Mouse (Mus musculus) erythroblast, adult 5-6 weeks (primary cell): ENCODE results near the gene Thoc6. TPM values are rescaled to one million over a fixed set of nuclear protein-coding genes. Genes with fewer than 3 reads are reported as not detected.
A peak's percentile ranks its signal among the peaks of the same experiment; 100 is the strongest.

Experiments
- ATAC-seq: replicated peaks from 2 replicates; pipeline ENCODE4 v1.8.0; 2016; ENCODE audit warnings: moderate number of reproducible peaks, mild to moderate bottlenecking, moderate TSS enrichment, inconsistent platforms; ENCODE audit not compliant: poor library complexity, low FRiP score, severe bottlenecking
- total RNA-seq, 2 experiments: library from RNA; stranded (forward) in 1 of 2; stranded (reverse) in 1 of 2; fragments of 150-400 nt in 1 of 2; fragments of 200-764, 138-1000 nt in 1 of 2; gene quantifications; 2 replicates each; pipeline versions ENCODE4 v1.2.3 to v1.2.4; 2015 to 2017; ENCODE audit warnings: low replicate concordance in 2 of 2

The Thoc6 gene
- total RNA-seq, 2 experiments from 2014 or later: 5.7 to 7.3 TPM

DNA sequence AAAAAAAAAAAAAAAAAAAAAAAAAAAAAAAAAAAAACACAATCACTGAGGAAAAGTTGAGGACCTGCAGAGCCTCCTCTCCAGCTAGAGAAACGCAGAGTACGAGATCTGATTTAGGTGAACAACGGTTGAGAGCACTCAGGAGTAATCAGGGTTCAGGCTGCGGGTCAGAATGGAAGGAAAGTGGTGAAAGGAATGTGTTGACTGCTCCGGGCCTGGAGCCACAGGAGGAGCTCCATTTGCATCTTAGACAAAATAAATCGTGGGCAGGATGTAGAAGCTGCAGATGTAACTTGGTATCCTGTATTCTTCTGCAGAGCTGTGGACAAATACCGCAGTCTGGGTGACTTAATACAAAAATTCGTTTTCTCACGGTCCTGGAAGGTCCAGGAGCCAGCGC is 27.8 kb downstream of the Thoc6 start:
- no peak for ATAC-seq

GRCm38 (mm10) chr17:23644613-23645495 is 28.8 kb downstream of the Thoc6 start, which contains the start of gene Mmp25:
TSS of gene Mmp25 (minus strand) at chr17:23645277.
- ATAC-seq: no peak

DNA sequence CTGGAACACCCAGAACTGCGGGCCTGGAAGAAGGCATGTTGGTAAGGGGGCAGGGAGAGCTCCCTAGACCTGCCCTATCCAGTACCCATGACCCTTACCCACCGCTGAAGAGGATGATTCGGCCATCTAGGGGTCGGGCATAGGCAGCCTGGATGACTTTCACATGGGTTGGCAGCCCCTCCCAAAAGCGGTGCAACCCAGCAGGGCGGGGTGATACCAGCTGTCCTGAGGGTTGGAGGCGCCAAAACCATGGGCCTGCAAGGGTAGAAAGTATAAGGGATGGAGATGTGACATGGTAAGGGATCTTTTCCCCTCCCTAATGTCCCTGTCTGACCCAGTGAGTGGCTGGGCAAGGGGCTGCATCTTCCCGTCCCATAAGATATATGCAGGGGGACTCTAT is 42.4 kb downstream of the Thoc6 start:
- ATAC-seq: no peak

DNA sequence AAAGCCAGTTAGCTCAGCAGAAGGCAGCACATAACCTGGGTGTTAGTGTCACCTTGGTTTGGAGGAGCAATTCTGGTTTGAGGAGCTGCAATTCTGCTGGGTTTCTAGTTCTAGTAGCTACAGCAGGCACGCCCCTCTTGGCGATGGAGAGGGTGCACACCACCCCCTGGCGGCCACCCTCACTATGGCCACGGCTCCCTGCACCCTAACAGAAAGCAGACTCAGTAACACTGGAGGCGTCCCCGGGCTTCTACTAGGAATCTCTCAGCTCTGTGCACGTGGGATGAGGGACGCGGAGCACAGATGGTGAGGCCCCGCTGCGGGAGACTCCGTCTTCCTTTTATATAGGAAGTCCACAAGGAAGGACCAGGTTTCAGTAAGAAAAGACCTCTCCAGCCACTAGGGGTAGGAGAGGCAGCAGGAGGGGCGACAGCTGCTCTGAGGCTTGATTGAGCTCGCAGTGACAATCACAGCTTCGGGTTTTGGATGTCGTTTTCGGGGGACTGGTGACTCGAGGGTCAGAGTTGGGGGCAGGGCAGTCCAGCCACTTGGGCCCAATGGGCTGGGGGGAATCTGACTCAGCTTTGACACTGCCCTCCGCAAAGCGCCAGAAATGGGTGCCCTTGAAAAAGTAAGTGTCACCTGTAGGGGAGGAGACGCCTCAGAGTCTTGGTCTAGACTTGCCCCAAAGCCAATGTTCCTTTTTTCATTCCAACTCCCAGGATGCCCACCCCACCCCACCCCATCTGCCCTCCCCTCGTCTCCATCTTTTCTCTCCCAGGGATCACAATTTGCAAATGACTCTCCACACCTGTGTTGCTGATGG is 43.3 kb downstream of the Thoc6 start:
- ATAC-seq: peak; percentile 87

GRCm38 (mm10) chr17:23627813-23628212 is 45.9 kb downstream of the Thoc6 start:
- no peak for ATAC-seq

DNA sequence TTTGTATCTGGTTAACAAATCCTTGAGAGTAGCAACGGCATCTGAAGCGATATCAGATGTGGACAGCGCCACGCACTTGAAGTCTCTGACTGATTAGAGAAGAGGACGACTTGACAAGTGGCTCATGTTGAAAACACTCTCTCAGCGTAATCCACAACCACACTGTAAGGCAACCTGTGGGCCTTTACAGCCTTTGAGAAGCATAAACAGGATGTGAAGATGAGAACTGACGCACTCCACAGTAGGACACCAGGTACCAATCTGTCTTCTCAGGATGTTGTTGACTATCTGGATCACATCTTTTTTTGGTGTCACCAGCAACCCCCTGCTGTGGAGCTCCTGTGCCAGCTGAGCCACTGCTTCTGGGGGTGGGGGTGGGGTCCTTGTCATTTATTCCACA is 53.3 kb downstream of the Thoc6 start:
- ATAC-seq: no peak

Other genes starting within 250 kb of the Thoc6 start
- not detected in 2 replicates for gene Vmn2r117, start 194.2 kb downstream of the Thoc6 start, total RNA-seq (2015; ENCODE audit: low replicate concordance)
- not detected in 2 replicates for gene Vmn2r117, start 194.2 kb downstream of the Thoc6 start, total RNA-seq (2017; ENCODE audit: low replicate concordance)
- gene Zfp213, start 109.6 kb downstream of the Thoc6 start, total RNA-seq (2015; ENCODE audit: low replicate concordance): 1.7 and 2.5 TPM in 2 replicates
- gene Zfp213, start 109.6 kb downstream of the Thoc6 start, total RNA-seq (2017; ENCODE audit: low replicate concordance): 0.34 and 2.5 TPM in 2 replicates
- gene Zfp13, start 74.4 kb downstream of the Thoc6 start, total RNA-seq (2015; ENCODE audit: low replicate concordance): not detected in 2 replicates
- not detected in 2 replicates for gene Zfp13, start 74.4 kb downstream of the Thoc6 start, total RNA-seq (2017; ENCODE audit: low replicate concordance)
- gene Zscan10, start 73.0 kb downstream of the Thoc6 start, total RNA-seq (2015; ENCODE audit: low replicate concordance): not detected in 2 replicates
- not detected in 2 replicates for gene Zscan10, start 73.0 kb downstream of the Thoc6 start, total RNA-seq (2017; ENCODE audit: low replicate concordance)
- gene Mmp25, start 28.6 kb downstream of the Thoc6 start, total RNA-seq (2015; ENCODE audit: low replicate concordance): 11.1 and 11.9 TPM in 2 replicates
- 3.1 and 4.0 TPM in 2 replicates for gene Mmp25, start 28.6 kb downstream of the Thoc6 start, total RNA-seq (2017; ENCODE audit: low replicate concordance)
- not detected in 2 replicates for gene Bicdl2, start 13.4 kb downstream of the Thoc6 start, total RNA-seq (2015; ENCODE audit: low replicate concordance)
- not detected in 2 replicates for gene Bicdl2, start 13.4 kb downstream of the Thoc6 start, total RNA-seq (2017; ENCODE audit: low replicate concordance)
- gene Hcfc1r1, start 286 bp downstream of the Thoc6 start, total RNA-seq (2015; ENCODE audit: low replicate concordance): 8.6 and 28.0 TPM in 2 replicates
- gene Hcfc1r1, start 286 bp downstream of the Thoc6 start, total RNA-seq (2017; ENCODE audit: low replicate concordance): 4.3 and 12.1 TPM in 2 replicates
- gene Tnfrsf12a, start 3.6 kb upstream of the Thoc6 start, total RNA-seq (2015; ENCODE audit: low replicate concordance): not detected in 2 replicates
- gene Tnfrsf12a, start 3.6 kb upstream of the Thoc6 start, total RNA-seq (2017; ENCODE audit: low replicate concordance): 2.0 TPM in 1 of 2 replicates, not detected in the other
- gene Cldn6, start 5.4 kb upstream of the Thoc6 start, total RNA-seq (2015; ENCODE audit: low replicate concordance): not detected in 2 replicates
- gene Cldn6, start 5.4 kb upstream of the Thoc6 start, total RNA-seq (2017; ENCODE audit: low replicate concordance): not detected in 2 replicates
- not detected in 2 replicates for gene Cldn9, start 10.1 kb upstream of the Thoc6 start, total RNA-seq (2015; ENCODE audit: low replicate concordance)
- gene Cldn9, start 10.1 kb upstream of the Thoc6 start, total RNA-seq (2017; ENCODE audit: low replicate concordance): not detected in 2 replicates
- gene 1520401A03Rik, start 48.9 kb upstream of the Thoc6 start, total RNA-seq (2015; ENCODE audit: low replicate concordance): not detected in 2 replicates
- gene 1520401A03Rik, start 48.9 kb upstream of the Thoc6 start, total RNA-seq (2017; ENCODE audit: low replicate concordance): not detected in 2 replicates
- gene Pkmyt1, start 52.5 kb upstream of the Thoc6 start, total RNA-seq (2015; ENCODE audit: low replicate concordance): 10.0 and 14.2 TPM in 2 replicates
- 7.3 and 9.2 TPM in 2 replicates for gene Pkmyt1, start 52.5 kb upstream of the Thoc6 start, total RNA-seq (2017; ENCODE audit: low replicate concordance)
- gene Paqr4, start 67.0 kb upstream of the Thoc6 start, total RNA-seq (2015; ENCODE audit: low replicate concordance): 1.2 TPM in 1 of 2 replicates, not detected in the other
- gene Paqr4, start 67.0 kb upstream of the Thoc6 start, total RNA-seq (2017; ENCODE audit: low replicate concordance): 1.4 and 4.3 TPM in 2 replicates
- not detected in 2 replicates for gene Kremen2, start 72.0 kb upstream of the Thoc6 start, total RNA-seq (2015; ENCODE audit: low replicate concordance)
- gene Kremen2, start 72.0 kb upstream of the Thoc6 start, total RNA-seq (2017; ENCODE audit: low replicate concordance): not detected in 2 replicates
- gene Flywch1, start 97.7 kb upstream of the Thoc6 start, total RNA-seq (2015; ENCODE audit: low replicate concordance): 2.1 and 2.3 TPM in 2 replicates
- gene Flywch1, start 97.7 kb upstream of the Thoc6 start, total RNA-seq (2017; ENCODE audit: low replicate concordance): 3.8 and 4.7 TPM in 2 replicates
- gene Flywch2, start 112.2 kb upstream of the Thoc6 start, total RNA-seq (2015; ENCODE audit: low replicate concordance): not detected in 2 replicates
- gene Flywch2, start 112.2 kb upstream of the Thoc6 start, total RNA-seq (2017; ENCODE audit: low replicate concordance): not detected in 2 replicates
- 188 and 291 TPM in 2 replicates for gene Srrm2, start 116.7 kb upstream of the Thoc6 start, total RNA-seq (2015; ENCODE audit: low replicate concordance)
- 169 and 183 TPM in 2 replicates for gene Srrm2, start 116.7 kb upstream of the Thoc6 start, total RNA-seq (2017; ENCODE audit: low replicate concordance)
- 94.3 and 118 TPM in 2 replicates for gene Elob, start 155.3 kb upstream of the Thoc6 start, total RNA-seq (2015; ENCODE audit: low replicate concordance)
- gene Elob, start 155.3 kb upstream of the Thoc6 start, total RNA-seq (2017; ENCODE audit: low replicate concordance): 33.2 and 50.0 TPM in 2 replicates
- not detected in 2 replicates for gene Prss33, start 162.2 kb upstream of the Thoc6 start, total RNA-seq (2015; ENCODE audit: low replicate concordance)
- gene Prss33, start 162.2 kb upstream of the Thoc6 start, total RNA-seq (2017; ENCODE audit: low replicate concordance): not detected in 2 replicates
- not detected in 2 replicates for gene Prss32, start 170.0 kb upstream of the Thoc6 start, total RNA-seq (2015; ENCODE audit: low replicate concordance)
- gene Prss32, start 170.0 kb upstream of the Thoc6 start, total RNA-seq (2017; ENCODE audit: low replicate concordance): not detected in 2 replicates
- gene Prss41, start 170.3 kb upstream of the Thoc6 start, total RNA-seq (2015; ENCODE audit: low replicate concordance): not detected in 2 replicates
- not detected in 2 replicates for gene Prss41, start 170.3 kb upstream of the Thoc6 start, total RNA-seq (2017; ENCODE audit: low replicate concordance)
- gene Prss21, start 194.2 kb upstream of the Thoc6 start, total RNA-seq (2015; ENCODE audit: low replicate concordance): not detected in 2 replicates
- not detected in 2 replicates for gene Prss21, start 194.2 kb upstream of the Thoc6 start, total RNA-seq (2017; ENCODE audit: low replicate concordance)
- not detected in 2 replicates for gene Dcpp1, start 207.0 kb upstream of the Thoc6 start, total RNA-seq (2015; ENCODE audit: low replicate concordance)
- gene Dcpp1, start 207.0 kb upstream of the Thoc6 start, total RNA-seq (2017; ENCODE audit: low replicate concordance): not detected in 2 replicates
- gene Dcpp2, start 207.0 kb upstream of the Thoc6 start, total RNA-seq (2015; ENCODE audit: low replicate concordance): not detected in 2 replicates
- not detected in 2 replicates for gene Dcpp2, start 207.0 kb upstream of the Thoc6 start, total RNA-seq (2017; ENCODE audit: low replicate concordance)
- not detected in 2 replicates for gene Dcpp3, start 243.6 kb upstream of the Thoc6 start, total RNA-seq (2015; ENCODE audit: low replicate concordance)
- not detected in 2 replicates for gene Dcpp3, start 243.6 kb upstream of the Thoc6 start, total RNA-seq (2017; ENCODE audit: low replicate concordance)